Mouse (Mus musculus) right cerebral cortex, postnatal 4 days (tissue): ENCODE results near the gene Tbc1d32.

Experiments
- DNase-seq: peaks from one replicate; pipeline ENCODE4 v3.0.0-alpha.2; 2022

Gene Tbc1d32

DNA sequence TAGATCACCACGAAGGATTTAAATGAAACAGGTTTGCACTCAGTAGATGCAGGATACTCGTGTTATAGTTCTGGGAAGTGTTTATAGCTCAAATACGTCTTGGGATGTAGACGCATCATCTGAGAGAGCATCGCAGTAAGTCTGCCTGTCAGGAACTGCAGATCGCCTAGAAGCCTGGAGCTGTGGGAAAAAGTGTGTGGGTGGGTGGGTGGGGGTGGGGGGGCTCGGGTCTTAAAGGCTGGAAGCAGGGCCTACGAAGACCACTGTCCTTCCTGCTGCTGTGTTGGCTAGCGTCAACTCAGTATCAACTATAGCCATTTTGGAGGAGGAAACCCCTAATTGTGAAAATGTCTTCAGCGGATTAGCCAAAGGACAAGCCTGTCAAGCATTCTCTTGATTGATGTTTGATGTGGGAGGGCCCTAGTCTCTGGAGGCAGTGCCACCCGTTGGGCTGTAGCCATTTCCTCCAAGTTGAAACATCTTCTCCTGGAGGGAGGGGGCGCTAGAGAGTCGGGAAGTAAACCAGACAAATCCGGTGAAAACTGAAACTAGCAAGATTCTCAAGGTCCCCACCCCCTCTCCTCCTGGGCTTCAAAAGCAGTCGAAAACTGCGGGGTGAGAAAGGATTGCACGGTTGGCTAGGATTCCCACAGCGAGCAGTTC, 122.0 kb downstream of the Tbc1d32 start, which contains the start of gene Msl3l2:
Gene Msl3l2 (plus strand): TSS at position 585 of the 663 bp plus-strand sequence.
- peak; percentile 78 for DNase-seq

DNA sequence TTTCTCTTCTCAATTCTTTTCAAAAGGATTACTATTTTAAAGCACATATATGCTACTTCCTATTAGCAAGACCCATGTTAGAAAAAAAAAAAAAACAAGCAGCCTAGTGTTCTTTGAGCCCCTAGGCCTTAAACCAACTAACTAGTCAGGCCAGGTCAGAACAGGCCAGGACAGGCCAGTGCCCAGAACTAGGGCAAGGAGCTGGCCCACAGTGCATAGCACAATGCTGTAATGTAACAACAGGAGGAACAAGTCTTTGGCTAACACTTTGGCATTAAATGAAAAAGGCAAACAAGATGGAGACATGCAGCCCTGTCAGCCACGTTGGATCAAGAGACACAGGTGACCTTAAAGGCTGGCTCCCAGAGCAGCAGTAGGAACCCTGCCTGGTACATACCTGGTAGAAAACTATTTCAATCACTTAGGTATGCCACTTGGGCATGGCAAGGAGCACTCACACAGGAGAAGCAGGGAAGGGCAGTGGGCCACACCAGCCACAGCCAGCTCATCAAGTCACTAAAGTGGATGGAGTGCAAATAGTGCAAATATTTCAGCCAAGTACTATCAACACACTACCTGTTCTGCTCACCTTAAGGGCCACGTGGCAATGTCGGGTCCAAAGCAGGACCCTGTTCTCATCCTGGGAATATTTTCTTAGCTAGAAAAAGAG, 128.7 kb downstream of the Tbc1d32 start:
- no peak for DNase-seq

DNA sequence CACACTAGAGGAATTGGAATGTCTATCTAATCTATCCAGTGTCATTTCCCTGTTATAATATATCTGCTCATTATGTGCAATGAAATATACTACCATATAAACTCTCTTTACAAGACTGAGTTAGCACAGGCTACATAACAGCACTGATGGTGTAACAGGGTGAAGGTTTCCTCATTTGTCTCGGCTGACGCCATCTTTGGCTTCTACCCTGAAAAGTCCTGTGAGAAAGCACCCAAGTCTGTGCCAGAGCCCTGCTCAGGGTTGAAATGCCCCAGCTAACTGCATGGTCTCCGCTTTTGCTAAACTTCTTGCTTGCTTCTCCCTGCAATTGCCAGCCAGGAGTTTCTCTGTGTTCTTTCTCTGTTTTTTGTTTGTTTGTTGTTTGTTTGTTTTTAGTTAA, 129.4 kb downstream of the Tbc1d32 start:
- no peak for DNase-seq

DNA sequence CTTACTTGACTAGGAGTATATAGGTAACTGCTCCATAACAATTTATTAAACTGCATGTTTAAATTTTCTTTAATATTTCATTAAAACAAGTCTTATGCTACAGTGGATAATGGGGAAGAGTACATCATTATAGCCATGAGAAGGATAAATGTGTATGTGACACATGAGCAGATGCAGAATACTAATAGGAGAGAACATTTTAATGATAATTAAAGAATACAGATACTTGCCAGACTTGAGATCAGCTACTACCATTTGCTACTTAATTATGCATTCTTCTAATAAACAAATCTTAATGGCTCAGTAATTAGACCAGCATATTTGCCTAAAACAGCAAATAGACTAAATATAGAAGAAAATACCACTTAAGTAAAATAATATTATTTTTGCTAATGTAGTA, 131.7 kb downstream of the Tbc1d32 start:
- no peak for DNase-seq

DNA sequence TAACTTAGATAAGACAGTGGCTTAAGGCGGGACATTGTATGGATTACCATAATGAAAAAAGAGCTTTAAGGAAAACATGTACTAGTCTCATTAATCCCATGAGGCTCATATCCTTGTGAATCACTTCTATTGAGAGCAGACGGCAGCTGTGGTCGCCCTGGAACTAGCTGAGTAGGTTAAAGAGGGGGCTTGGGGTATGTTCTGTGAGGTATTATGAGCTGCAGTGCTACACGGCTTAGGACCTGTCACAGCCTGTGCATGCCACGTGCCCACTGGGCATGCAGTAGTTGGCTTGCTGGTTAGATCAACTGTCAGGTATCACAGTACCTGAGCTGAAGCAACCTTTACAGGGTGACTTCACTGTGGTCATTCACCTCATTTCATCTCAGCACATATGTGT, 133.9 kb downstream of the Tbc1d32 start:
- no peak for DNase-seq

DNA sequence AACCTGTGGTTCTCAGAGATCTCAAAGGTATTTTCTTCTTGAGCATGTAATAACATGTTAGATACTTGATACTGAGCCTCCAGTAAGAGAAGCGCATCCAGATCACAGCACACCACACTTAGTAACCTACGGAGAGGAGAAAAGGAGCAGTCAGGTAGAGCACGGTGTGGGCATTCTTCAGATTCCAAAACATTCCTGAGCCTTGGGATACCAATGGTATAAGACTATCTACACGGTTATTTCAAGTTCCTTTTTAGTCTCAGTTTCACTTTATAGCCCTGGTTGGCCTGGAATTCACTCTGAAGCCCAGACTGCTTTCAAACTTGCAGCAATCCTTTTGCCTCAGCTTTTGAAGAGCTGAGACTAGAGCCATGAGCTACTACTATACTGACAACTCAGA, 138.8 kb downstream of the Tbc1d32 start:
- no peak for DNase-seq

DNA sequence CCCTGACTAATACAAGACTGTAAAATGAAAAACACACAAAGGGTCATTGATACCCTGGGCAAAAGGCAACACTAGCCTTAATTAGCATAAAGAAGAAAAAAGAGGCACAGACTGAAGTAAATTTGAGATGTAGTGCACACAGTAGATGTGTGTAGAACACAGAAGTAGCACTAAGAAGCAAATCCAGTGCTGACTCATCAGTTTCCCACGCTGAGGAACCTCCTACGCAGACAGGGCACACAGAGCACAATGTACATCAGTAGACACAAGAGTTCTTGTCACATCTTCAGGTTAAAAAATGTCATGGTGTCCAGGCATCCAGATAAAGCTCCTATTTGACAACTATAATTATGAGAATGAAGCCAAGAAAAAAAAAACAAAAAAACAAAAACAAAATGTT, 165.7 kb downstream of the Tbc1d32 start:
- DNase-seq = no peak

DNA sequence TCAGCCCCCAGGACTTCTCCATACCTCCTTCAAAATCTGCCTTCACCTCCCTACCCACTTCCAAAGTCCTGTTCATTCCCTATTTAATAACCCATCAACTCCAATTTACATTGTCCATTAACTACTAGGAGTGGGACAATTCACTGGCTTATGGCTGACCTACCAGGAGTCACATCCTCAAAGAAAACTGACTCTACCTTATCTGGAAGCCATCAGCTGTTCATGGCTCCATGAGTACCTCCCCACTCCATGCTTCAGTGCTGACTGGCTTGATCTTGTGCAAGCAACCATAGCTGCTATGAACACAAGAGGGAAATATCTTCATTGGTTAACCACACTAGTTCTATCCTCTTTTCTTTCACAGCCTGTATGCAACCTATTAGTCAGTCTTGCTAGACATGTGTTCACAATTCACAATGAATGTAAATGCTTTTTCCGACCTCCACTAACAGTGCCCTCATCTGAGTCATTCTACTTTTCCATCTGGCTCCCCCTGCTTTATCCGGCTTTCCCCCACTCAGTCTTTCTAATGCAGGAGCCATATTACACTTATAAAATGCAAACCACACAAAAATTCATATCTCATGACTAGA, 167.2 kb downstream of the Tbc1d32 start:
- no peak for DNase-seq

DNA sequence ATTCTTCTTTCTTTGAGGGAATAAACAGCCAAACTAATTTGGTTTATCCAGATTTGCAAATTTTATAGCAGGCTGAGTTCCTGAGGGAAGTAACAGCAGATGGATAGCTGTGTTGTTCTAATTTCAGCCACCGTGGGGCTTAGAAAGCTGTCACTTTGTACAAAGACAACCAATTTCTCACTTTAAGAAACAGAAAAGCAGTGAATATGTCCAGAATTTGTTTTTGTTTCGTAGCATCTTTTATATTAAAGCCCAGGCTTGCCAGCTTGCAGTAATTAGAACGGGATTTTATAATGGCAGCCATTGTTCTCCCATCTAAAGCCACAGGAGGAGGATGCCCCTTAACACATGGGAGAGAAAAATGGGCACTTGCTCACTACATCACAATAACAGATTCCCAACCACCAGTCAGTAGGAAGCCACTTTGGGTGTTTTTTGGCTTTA, 169.5 kb downstream of the Tbc1d32 start:
- DNase-seq = no peak

DNA sequence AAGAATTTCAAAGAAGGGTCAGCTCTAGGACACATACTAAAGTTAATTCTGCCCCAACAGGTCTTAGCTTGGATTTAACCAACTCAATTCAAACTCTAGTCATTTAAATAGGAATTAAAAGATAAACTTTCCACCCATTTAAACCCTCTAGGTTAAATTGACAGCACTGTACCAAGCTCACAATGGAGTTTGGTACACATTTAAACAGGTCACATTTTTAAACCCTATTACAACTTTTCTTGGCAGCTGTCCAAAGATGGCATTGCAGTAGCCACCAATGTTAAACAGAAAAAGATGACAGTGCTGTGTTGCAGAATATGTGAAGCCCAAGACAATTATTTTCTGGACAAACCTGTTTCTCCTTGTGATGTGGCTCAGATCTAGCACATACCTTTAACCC, 203.1 kb downstream of the Tbc1d32 start:
- no peak for DNase-seq

DNA sequence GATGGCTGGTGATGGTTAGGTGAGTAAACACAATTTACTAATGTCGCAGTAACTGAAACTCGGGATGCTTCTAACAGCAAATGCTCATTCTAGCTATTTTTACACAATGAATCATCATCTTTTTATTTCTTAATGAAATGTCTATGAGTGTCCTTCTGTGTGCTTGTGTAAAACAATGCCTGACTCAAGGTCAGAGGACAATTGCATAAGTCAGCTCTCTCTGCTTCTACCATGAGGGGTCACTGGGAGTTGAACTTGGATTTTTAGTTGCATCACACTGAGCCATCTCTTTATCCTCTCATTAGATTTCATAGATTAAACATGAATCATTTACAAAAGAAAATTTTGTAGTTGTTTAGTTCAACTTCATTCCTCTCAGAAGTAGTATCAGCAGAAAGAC, 203.9 kb downstream of the Tbc1d32 start:
- DNase-seq = no peak

DNA sequence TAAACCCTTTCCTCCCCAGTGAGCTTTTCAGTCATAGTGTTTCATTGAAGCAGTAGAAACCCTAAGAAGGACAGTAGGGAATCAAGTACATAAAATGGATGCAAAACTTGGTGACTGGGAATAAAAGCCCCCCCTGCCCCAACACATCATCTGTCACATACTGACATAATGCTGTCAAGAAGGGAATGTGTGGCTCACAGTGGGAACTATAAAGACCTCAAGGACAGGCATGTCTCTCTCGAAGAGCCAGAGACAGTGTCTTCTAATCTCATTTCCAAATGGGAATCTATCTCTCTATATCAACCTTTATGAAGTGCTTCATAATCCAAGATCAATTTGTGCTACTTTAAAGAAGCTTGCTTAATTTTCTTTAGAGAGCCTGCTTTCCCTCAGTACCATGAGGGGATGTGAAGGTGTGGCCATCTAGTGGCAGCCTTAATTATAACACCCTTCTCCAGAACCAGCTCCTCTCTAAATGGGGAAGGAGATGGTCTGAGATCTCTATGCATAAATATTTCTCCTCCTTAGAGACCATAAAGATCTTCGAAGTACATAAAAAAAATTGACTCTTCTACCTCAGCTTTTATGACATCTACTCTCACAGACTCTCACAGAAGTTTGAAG, 248.5 kb downstream of the Tbc1d32 start:
- DNase-seq = peak; percentile 60

DNA sequence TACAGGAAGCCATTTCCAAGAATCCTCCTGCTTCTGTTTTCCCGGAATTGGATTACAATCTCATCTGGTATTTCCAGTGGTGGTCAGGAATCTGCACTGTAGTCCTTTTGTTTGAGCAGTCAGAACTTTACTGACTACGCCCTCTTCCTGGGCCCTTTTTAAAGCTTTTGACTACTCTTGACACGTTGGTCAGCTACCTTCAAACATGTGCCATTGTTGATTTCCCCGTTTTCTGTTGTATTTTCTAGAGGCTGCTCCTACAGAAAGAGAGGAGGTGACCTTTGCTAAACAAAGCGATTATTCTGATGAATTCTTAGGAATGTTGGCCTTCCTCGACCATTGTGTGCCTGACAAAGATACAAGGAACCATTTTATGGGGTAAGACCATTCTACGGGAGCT, 250.5 kb downstream of the Tbc1d32 start:
- DNase-seq = no peak
